Mouse (Mus musculus) bone marrow, adult 2 months (tissue): ENCODE data around the gene Peg12. TPM values are rescaled to one million over a fixed set of nuclear protein-coding genes. Genes with fewer than 3 reads are reported as not detected.

Experiments used
- H3K27ac ChIP-seq: fragments of 200-500 bp; 2 replicates; pipeline ENCODE4 v1.5.1; 2012; ENCODE audit warnings: low read depth, mild to moderate bottlenecking, control low read depth, inconsistent platforms, low read length; ENCODE audit not compliant: control insufficient read depth, poor library complexity, insufficient read depth
- H3K4me1 ChIP-seq: fragments of 200-500 bp; 2 replicates; pipeline ENCODE4 v1.6.1; 2011; ENCODE audit warnings: low read length; ENCODE audit not compliant: control insufficient read depth, insufficient read depth
- H3K4me3 ChIP-seq: fragments of 200-500 bp; replicated peaks from 2 replicates; pipeline ENCODE3; 2011; ENCODE audit warnings: mild to moderate bottlenecking, low read depth, low read length, control low read depth; ENCODE audit not compliant: control insufficient read depth
- CTCF ChIP-seq: fragments of 200-500 bp; IDR thresholded peaks from 2 replicates; pipeline ENCODE4 v1.5.1; 2011; ENCODE audit warnings: low read length, control low read depth; ENCODE audit not compliant: control insufficient read depth, insufficient read depth
- POLR2A ChIP-seq: fragments of 200-500 bp; IDR thresholded peaks from 2 replicates; pipeline ENCODE4 v1.6.1; 2011; ENCODE audit warnings: low read depth, mild to moderate bottlenecking, control low read depth, low read length, borderline replicate concordance; ENCODE audit not compliant: control insufficient read depth
- WGBS: fragments of 180-500 bp; shearing (Covaris S2); methylation state at CpG from one replicate; pipeline ENCODE4 v1.1.7; 2018; 5-methylcytosine and 5-hydroxymethylcytosine counted together
- polyA plus RNA-seq: library from polyadenylated mRNA; stranded (reverse); fragments of >200 nt; gene quantifications from 2 replicates; pipeline ENCODE4 v1.2.4, GENCODE M21; 2011; ENCODE audit warnings: low replicate concordance; ENCODE audit not compliant: missing spikeins, insufficient read depth, insufficient read length

The Peg12 gene
- polyA plus RNA-seq, 1 experiment: 0.95 TPM

- no peak overlapping the region for H3K4me3 ChIP-seq
- H3K27ac ChIP-seq: no peak overlapping the region
- TF ChIP-seq POLR2A: no peak
- no peak for TF ChIP-seq CTCF
- H3K4me1 ChIP-seq: no peaks in the 10 kb centered on the region
- WGBS: 72% methylated on average over 1 of the region's 1 CpGs
These were observed 49.1 kb downstream of the Peg12 start for GRCm38 (mm10) chr7:62415222-62415621.

Other genes with a start within 250 kb of the Peg12 start
- gene Ndn, start 117.9 kb downstream of the Peg12 start, polyA plus RNA-seq: 1.5 TPM in 1 of 2 replicates, not detected in the other
- 0.32 TPM in 1 of 2 replicates, not detected in the other for gene Magel2, start 87.5 kb downstream of the Peg12 start, polyA plus RNA-seq
- gene Mkrn3, start 44.4 kb downstream of the Peg12 start, polyA plus RNA-seq: 0.75 and 0.97 TPM in 2 replicates